Mouse (Mus musculus): Measurements from ENCODE around the gene Zfp968. TPM values are rescaled to one million over a fixed set of nuclear protein-coding genes. Genes with fewer than 3 reads are reported as not detected.

The Zfp968 gene
- 15.9 TPM for polyA plus RNA-seq (2014; fragmentation: Illumina TruSeq; extraction: RNeasy Lipid Tissue Mini Kit (QIAGEN cat#74804); ENCODE audit: low replicate concordance)

DNA sequence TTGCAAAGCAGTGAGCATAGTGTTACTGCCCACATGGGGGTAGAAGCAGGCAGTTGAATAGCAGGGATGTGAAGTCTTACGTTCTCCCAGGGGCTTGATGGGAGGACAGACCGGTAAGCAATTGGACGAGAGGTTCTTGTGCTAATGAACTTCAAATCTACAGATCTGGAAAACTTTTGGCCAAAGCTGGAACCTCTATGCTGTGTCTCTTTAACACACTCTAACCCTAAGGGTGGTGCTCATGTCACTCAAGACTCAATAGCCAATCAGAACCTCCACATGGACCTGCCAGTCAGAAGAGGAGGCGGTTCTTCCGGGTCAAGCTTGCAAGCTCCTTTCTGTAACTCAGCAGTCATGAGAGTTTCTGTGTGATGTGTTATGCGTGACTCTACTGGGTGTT, at the start of gene Zfp968:
Gene Zfp968 (plus strand): TSS at position 301 of the 400 bp plus-strand sequence.

DNA sequence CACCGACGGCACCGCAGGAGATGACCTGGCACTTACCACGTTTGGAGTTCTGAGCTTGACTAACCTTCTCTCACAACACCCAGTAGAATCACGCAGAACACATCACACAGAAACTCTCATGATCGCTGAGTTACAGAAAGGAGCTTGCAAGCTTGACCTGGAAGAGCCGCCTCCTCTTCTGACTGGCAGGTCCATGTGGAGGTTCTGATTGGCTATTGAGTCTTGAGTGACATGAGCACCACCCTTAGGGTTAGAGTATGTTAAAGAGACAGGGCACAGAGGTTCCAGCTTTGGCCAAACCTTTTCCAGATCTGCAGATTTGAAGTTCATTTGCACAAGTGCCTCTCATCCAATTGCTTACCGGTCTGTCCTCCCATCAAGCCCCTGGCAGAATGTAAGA, 34.1 kb upstream of the Zfp968 start, which contains the start of gene Gm4631:
Gene Gm4631 (minus strand): TSS at position 101 of the 400 bp plus-strand sequence.

Other genes starting within 250 kb of the Zfp968 start
- gene Gm14399, start 230.4 kb upstream of the Zfp968 start, polyA plus RNA-seq (2014; fragmentation: Illumina TruSeq; extraction: RNeasy Lipid Tissue Mini Kit (QIAGEN cat#74804); ENCODE audit: low replicate concordance): 27.7 TPM
- 1.7 TPM for gene Gm14443, start 196.6 kb upstream of the Zfp968 start, polyA plus RNA-seq (2014; fragmentation: Illumina TruSeq; extraction: RNeasy Lipid Tissue Mini Kit (QIAGEN cat#74804); ENCODE audit: low replicate concordance)
- gene Gm14391, start 165.5 kb upstream of the Zfp968 start, polyA plus RNA-seq (2014; fragmentation: Illumina TruSeq; extraction: RNeasy Lipid Tissue Mini Kit (QIAGEN cat#74804); ENCODE audit: low replicate concordance): 24.2 TPM
- gene Gm14440, start 97.3 kb upstream of the Zfp968 start, polyA plus RNA-seq (2014; fragmentation: Illumina TruSeq; extraction: RNeasy Lipid Tissue Mini Kit (QIAGEN cat#74804); ENCODE audit: low replicate concordance): 33.0 TPM
- 68.7 TPM for gene Gm4631, start 34.2 kb upstream of the Zfp968 start, polyA plus RNA-seq (2014; fragmentation: Illumina TruSeq; extraction: RNeasy Lipid Tissue Mini Kit (QIAGEN cat#74804); ENCODE audit: low replicate concordance)
- 15.3 TPM for gene Gm4724, start 63.4 kb downstream of the Zfp968 start, polyA plus RNA-seq (2014; fragmentation: Illumina TruSeq; extraction: RNeasy Lipid Tissue Mini Kit (QIAGEN cat#74804); ENCODE audit: low replicate concordance)
- gene Zfp965, start 97.5 kb downstream of the Zfp968 start, polyA plus RNA-seq (2014; fragmentation: Illumina TruSeq; extraction: RNeasy Lipid Tissue Mini Kit (QIAGEN cat#74804); ENCODE audit: low replicate concordance): 18.6 TPM